Mouse (Mus musculus): ENCODE measurements around the gene Itgam.

Gene Itgam

DNA sequence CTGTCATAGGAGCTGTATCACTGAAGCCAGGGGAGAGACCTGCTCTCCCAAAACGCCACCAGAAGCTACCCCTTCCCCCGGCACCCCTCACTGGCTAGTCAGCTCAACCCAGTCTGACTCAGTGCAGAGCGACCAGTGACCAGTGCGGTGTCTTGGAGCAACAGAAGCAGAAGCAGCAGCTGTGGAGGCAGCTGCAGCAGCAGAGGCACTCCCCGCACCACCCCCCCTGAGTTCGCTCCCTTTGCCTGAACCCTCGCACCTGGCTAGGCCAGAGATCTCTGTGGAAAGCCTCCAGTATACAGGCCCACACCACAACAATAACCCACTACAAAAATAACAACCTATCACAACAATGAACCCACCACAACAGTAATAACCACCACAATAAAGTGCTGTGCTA, 3.9 kb upstream of the Itgam start:
- DNase-seq, result peak; percentile 79

- no peak for DNase-seq
These were observed 3.3 kb upstream of the Itgam start for GRCm38 (mm10) chr7:128059091-128059490.

- DNase-seq, result no peak
These were observed 856 bp downstream of the Itgam start for GRCm38 (mm10) chr7:128063211-128063781.

DNA sequence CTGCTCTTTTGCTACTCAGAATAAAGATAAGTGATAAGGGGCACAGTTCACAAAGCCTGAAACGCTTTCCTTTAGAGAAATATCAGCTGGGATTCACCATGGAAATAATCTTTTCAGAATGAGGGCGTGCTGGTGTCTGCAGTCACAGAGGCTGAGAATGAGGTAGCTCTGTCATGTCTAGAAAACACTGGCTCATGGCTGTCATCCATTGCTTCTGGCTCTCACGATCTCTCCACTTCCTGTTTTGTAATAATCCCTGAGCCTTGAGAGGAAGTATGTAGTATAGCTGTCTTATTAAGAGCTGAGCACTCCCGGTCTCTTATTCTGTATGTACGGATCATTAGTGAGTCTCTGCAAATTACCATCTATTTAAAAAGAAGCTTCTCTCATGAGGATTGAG, 3.1 kb downstream of the Itgam start:
- no peak for DNase-seq

DNA sequence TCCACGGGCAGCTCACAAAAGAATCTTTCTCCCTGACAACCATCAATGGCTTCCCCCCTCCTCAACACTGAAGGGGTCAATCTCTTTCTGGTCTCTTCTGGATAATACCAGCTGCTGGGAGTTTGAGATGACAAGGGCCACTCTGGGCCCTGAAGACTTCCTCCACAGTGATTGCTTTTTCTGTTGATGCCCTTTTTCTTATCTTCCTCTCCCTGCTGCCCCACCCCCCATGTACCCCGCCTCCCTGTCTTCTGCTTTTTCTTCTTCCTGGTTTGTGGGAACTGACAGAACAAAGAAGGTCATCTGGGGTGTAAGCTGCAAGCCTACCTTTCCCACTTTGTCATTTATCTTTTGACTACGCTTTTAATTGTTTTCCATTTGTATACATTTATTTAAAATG, 5.4 kb downstream of the Itgam start:
- DNase-seq, result peak; percentile 53

DNA sequence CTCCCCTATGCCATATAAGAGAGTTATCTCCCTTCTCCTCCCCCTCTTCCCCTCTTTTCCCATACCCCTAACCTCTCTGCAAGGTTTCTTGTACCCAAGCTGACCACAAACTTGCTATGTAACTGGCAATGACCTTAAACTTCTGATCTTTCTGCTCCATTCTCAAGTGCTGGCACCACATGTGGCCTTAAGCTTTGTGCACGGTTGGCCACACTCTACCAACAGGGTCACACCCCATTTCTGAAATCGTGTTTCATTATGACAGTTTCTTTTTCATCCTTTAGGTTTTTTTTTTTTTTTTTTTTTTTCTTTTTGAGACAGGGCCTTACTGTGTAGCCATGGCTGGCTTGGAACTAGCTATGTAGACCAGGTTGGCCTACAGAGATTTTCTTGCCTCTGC, 7.4 kb downstream of the Itgam start:
- DNase-seq, result no peak

GRCm38 (mm10) chr7:128071816-128072215, 9.4 kb downstream of the Itgam start:
- DNase-seq, result no peak

DNA sequence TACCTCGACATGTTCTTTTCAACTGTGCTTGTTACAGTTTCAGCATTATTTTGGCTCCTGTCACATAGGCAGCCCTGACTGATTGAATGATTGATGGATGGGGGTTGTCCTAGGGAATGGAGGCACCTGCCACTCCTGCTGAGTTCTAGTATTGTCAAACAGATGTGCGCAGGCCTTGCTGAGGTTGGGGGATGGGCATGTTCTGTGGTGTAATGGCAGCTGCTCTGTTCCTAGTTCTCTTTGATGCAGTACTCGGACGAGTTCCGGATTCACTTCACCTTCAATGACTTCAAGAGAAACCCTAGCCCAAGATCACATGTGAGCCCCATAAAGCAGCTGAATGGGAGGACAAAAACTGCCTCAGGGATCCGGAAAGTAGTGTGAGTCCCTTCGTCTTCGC, 17.6 kb downstream of the Itgam start:
- DNase-seq, result peak; percentile 88

GRCm38 (mm10) chr7:128089141-128089540, 26.7 kb downstream of the Itgam start:
- no peak for DNase-seq

DNA sequence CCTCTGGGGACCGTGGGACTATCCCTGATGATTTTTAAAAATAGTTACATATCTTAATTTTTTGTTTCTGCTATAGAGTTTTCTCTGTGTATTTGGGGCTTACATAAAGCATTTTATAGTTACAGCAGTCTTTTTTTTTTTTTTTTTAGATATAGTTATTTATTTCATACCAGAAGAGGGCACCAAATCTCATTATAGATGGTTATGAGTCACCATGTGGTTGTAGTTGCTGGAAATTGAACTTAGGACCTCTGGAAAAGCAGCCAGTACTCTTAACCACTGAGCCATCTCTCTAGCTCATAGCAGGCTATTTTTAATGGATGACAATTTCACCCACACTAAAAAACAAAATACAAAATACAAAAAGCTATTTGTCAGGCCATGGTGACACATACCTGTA, 35.7 kb downstream of the Itgam start:
- DNase-seq, result no peak

DNA sequence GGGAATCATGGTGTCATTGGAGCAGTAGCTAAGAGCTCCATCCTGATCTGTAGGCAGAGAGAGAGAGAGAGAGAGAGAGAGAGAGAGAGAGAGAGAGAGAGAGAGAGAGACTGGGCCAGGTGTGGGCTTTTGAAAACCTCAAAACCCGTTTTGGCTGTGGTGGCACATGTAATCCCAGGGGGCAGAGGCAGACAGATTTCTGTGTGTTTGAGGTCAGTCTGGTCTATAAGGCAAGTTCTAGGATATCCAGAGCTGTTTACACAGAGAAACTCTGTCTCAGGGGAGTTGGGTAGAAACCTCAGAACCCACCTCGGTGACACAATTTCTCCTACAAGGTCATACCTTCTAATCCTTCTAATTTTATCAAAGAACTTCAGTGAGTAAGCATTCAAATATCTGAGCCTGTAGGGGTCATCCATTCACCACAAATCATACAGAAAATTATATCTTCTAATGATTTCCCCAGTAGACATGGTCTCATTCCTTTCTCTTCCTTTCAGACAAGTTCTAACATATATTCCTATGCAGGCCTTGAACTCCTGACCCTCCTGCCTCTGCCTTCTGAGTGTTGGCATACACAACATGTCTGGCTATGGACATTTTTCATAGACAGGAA, 38.4 kb downstream of the Itgam start:
- no peak for DNase-seq

DNA sequence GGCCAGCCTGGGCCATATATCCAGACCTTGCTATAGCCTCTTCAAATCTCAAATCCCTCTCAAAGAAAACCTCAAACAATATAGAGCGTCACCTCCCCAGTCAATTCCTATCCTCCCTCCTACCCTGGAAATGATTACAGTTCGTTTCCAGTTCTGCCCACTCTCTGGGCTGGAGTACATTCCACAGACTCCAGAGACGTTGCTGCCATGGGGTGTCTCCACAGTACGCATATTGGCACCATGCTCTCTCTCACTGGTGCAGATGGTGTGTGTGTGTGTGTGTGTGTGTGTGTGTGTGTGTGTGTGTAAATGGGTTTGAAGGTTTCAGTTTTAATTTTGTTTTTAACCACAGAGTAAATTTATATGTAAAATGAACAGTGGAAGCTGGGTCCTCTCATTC, 42.8 kb downstream of the Itgam start:
- no peak for DNase-seq

DNA sequence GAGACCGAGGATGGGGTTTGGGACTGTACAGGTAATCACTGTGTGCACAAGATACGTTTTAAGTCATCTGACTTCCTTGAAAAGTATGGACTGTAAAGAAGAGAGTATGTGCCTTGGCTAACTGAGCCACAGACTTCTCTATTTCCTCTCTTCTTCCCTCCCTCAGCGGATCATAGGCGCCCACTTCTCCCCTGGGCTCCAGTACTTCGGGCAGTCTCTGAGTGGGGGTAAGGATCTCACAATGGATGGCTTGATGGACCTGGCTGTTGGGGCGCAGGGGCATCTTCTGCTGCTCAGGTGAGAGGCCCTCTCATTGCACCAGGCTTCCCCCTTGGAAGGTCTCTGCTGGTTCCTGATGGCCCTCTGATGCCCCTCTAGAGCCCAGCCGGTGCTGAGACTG, 45.0 kb downstream of the Itgam start:
- DNase-seq, result no peak

- no peak for DNase-seq
These were observed 47.9 kb downstream of the Itgam start for GRCm38 (mm10) chr7:128110314-128110713.

DNA sequence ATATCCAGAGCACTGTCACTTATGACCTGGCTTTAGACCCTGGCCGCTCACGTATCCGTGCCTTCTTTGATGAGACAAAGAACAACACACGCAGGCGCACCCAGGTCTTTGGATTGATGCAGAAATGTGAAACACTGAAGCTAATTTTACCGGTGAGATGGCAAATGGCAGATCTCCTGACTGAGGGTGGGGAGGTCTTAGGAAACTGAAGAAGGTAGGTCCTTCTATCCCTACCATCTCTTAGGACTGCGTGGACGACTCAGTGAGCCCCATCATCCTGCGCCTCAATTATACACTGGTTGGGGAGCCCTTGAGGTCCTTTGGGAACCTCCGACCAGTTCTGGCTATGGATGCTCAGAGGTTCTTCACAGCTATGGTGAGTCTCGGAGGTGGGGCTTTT, 49.7 kb downstream of the Itgam start:
- no peak for DNase-seq

- no peak for DNase-seq
These were observed 52.1 kb downstream of the Itgam start for GRCm38 (mm10) chr7:128114371-128115105.

- DNase-seq, result no peak
These were observed 52.9 kb downstream of the Itgam start for GRCm38 (mm10) chr7:128115211-128115958.

GRCm38 (mm10) chr7:128116396-128116795, 54.0 kb downstream of the Itgam start:
- no peak for DNase-seq

DNA sequence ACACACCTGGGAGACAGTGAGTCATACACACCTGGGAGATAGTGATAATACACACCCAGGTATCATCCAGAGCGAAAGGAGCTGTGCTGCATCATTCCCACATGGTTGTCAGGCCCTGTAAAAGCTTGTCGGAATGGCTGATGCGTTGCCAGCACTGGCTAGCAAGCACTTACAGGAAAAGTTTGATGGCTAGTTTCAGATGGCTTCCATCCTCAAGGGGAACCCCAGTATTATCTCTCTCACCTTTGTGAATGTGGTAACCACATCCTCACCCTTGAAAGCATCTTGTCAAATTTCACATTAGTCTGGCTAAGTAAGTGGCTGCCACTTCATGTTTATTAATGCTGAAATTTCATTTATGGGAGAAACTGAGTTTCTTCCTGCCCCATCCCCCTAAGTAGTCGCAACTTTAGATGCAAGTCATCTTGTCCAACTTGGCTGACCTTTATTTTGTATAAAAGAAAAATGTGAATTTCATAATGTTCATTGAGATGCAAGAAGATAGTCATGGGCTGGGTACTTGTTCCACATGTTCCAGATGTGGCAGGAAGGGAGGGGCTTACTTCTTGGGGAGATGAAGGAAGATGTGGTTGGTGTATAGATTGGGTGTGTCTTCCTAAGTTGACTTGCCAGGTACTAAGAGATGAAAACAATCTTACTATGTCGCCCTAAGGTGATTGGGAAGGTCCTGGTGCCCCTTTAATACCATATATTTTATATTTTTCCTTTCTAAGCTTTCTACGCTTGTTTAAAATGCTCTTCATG, 57.5 kb downstream of the Itgam start:
- no peak for DNase-seq

DNA sequence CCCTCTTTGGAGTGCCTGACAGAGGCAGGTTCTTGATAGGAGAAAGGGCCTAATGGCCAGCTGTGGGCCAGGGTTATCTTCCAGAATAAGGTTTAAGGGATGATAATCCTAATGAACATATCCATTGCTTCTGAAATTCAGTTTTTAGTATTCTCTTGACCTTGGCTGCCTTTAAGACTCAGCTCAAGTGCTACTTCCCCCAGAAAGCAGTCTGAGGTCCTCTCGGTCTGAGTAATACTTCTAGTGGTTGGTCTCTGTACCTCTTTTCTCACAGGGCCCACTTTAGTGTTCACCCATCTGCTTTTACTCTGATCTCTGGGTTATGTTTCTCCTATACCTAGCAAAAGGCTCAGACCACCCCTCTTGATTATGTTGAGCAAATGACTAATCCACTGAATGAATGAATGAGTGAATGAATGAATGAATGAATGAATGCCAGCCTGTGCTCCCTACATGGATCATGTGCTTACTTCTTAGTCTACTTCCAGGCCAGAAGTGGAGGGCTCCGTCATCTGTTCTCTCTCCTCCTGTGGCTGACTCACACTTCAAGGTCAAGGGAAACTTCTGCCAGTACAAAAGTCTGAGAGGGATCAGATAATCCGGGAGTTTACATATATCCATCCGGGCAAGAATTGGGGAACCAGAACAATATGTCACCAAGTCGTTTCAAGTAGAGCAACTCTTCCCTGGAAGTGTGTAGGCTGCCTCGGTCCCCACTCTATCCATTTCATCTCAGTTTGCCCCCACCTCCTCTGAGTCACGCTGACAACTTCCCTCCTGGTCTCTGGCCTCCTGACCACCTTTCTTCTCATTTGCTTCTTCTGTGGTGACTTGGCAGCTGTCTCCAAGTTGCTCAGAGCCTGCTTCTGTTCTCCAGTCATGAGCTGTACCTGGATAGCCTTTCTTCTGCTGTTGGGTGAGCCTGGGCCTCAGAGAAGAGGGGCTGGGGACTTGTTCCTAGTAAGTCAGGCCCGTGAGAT, 66.6 kb downstream of the Itgam start, which contains the start of gene Itgax:
Gene Itgax, plus strand, starts transcription at position 807 of the 980 bp plus-strand sequence.
- no peak for DNase-seq

GRCm38 (mm10) chr7:128132148-128132547, 69.7 kb downstream of the Itgam start:
- no peak for DNase-seq

GRCm38 (mm10) chr7:128133596-128133995, 71.2 kb downstream of the Itgam start:
- DNase-seq, result no peak

Data from thymus, postnatal 4 days (tissue).